Mouse (Mus musculus): Measurements from ENCODE around the gene S100a14.

GRCm38 (mm10) chr3:90497597-90497996 lies 29.1 kb upstream of the S100a14 start:
- no peak for TF ChIP-seq CTCF (IDR thresholded peaks at IDR 0.05; ENCODE audit: extremely low read depth, insufficient read length, insufficient replicate concordance, low read depth, low read length)
- TF ChIP-seq POLR2A (IDR thresholded peaks at IDR 0.05; ENCODE audit: low read depth, low read length): no peak
